8 mouse cellular contexts compared by ENCODE assay signal in the genomic region with DNA sequence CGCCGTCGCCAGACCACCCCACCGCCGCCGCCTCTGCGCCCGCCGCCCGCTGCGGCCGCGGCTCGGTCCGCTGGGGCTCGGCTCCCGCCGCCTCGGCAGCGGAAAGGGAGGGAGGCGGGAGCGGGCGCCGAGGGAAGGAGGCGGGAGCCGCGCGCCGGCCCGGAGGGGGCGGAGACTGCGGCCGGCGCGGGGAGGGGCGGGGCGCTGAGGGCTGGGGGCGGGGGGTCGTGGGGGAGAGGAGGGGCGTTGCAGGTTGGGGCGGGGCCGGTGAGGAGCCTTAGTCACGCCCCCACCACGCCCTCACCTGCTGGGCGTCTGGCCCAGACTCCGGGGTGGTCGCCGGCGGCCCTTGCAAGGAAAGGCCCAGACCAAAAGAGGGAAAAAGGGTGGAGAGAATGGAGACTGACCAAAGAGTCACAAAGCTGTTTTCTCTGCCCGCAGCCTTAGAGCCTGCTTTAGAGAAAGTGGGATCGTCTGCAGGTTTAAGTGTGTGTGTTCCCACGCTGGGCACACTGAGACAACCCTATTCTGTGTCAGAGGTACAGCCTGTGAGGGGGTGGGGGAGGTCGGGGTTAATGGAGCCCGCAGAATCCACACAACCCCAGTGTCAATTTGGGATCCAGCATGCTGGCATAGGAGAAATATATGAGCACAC. TPM values are rescaled to one million over a fixed set of nuclear protein-coding genes. Genes with fewer than 3 reads are reported as not detected.
DNase-seq lines count a peak whose midpoint lies in the region; ATAC-seq and TF ChIP-seq lines count a peak whose summit lies in the region.

A gene (minus strand): TSS at position 105 of the 655 bp plus-strand sequence.

- peak within 1 kb of the TSS; percentile 69 to 98 for H3K4me3 ChIP-seq in MEL (ENCODE audit: control insufficient read depth in 1 of 2, insufficient read depth in 1 of 2, low read depth in 2 of 2, low read length in 2 of 2)
- peak within 1 kb of the TSS; percentile 81 for H3K4me3 ChIP-seq in intestine, postnatal 0 days (ENCODE audit: low read depth, low read length)
- H3K4me3 ChIP-seq in midbrain, embryonic 16.5 days (ENCODE audit: low read depth, low read length): peak within 1 kb of the TSS; percentile 74

- H3K27me3 ChIP-seq in MEL (ENCODE audit: control insufficient read depth in 1 of 2, insufficient read depth in 2 of 2, low read length in 2 of 2): peaks cover 1 to 3% of the 10 kb centered on the region in 2 experiments; a peak in 2 of 4 replicates
- H3K27me3 ChIP-seq in intestine, postnatal 0 days (replicated peaks; ENCODE audit: control insufficient read depth, insufficient read depth, low read length): no peaks in the 10 kb centered on the region
- no peaks in the 10 kb centered on the region for H3K27me3 ChIP-seq in midbrain, embryonic 16.5 days (ENCODE audit: control insufficient read depth, insufficient read depth, low read depth, low read length)

- peak; percentile 73 for ATAC-seq in granulocyte monocyte progenitor cell, adult 5-6 weeks (replicated peaks; ENCODE audit: poor library complexity, severe bottlenecking)
- ATAC-seq in intestine, postnatal 0 days: peak; percentile 84
- peak; percentile 84 for ATAC-seq in midbrain, embryonic 16.5 days

- H3K27ac ChIP-seq in MEL (ENCODE audit: control insufficient read depth, low read depth, low read length): no peak within 1 kb of the TSS
- peak within 1 kb of the TSS; percentile 91 for H3K27ac ChIP-seq in intestine, postnatal 0 days (ENCODE audit: low read depth, low read length)
- peak within 1 kb of the TSS; percentile 81 for H3K27ac ChIP-seq in midbrain, embryonic 16.5 days (ENCODE audit: low read length)

- peaks cover 17% of the 10 kb centered on the region for H3K79me2 ChIP-seq in MEL (ENCODE audit: control insufficient read depth, insufficient read depth, low read length, poor library complexity)

- H3K36me3 ChIP-seq in MEL (ENCODE audit: control insufficient read depth in 1 of 2, insufficient read depth in 2 of 2, low read length in 2 of 2): peaks cover 0 to 9% of the 10 kb centered on the region in 2 experiments; a peak in 2 of 4 replicates
- no peaks in the 10 kb centered on the region for H3K36me3 ChIP-seq in intestine, postnatal 0 days (ENCODE audit: control insufficient read depth, insufficient read depth)
- no peaks in the 10 kb centered on the region for H3K36me3 ChIP-seq in midbrain, embryonic 16.5 days (ENCODE audit: control insufficient read depth, insufficient read depth, low read length)

- TF ChIP-seq POLR2A in MEL (IDR thresholded peaks at IDR 0.05; ENCODE audit: control insufficient read depth in 1 of 2, insufficient read depth in 1 of 2, low read depth in 1 of 2, low read length in 2 of 2, poor library complexity in 1 of 2): peak; percentile 32 to 67; a peak in 2 of 4 replicates

- no peak for TF ChIP-seq RAD21 in MEL (IDR thresholded peaks at IDR 0.05; ENCODE audit: low read depth, low read length)

- H3K4me2 ChIP-seq in intestine, postnatal 0 days (replicated peaks; ENCODE audit: low read depth): peak within 1 kb of the TSS; percentile 84
- peak within 1 kb of the TSS; percentile 66 for H3K4me2 ChIP-seq in midbrain, embryonic 16.5 days (ENCODE audit: low read length)

- no peak for TF ChIP-seq CTCF in MEL (IDR thresholded peaks at IDR 0.05 in 2 of 3, conservative IDR thresholded peaks at IDR 0.05 in 1 of 3; ENCODE audit: control insufficient read depth in 1 of 3, insufficient read depth in 1 of 3, low read depth in 2 of 3, low read length in 3 of 3, poor library complexity in 1 of 3, severe bottlenecking in 1 of 3)
- no peak for TF ChIP-seq CTCF in intestine, postnatal 0 days (IDR thresholded peaks at IDR 0.05; ENCODE audit: low read depth)

- DNase-seq in 3134 (ENCODE audit: extremely low read depth, insufficient read length, low spot score) (peak; percentile 50), MEL (ENCODE audit: low read depth, low spot score) (peak; percentile 46), liver (peak; percentile 68)
- DNase-seq in cerebellum, postnatal 14 days: peak; percentile 71 to 79
- DNase-seq in thymus, postnatal 25 days: peak; percentile 73

- peak within 1 kb of the TSS; percentile 85 for H3K9ac ChIP-seq in MEL (ENCODE audit: control insufficient read depth, low read depth, low read length, poor library complexity, severe bottlenecking)
- peak within 1 kb of the TSS; percentile 80 for H3K9ac ChIP-seq in intestine, postnatal 0 days (ENCODE audit: low read depth, low read length)
- peak within 1 kb of the TSS; percentile 93 for H3K9ac ChIP-seq in midbrain, embryonic 16.5 days (ENCODE audit: low read depth, low read length)

- WGBS in intestine, postnatal 0 days: 1% methylated on average over 24 of the region's 54 CpGs
- WGBS in midbrain, embryonic 16.5 days: 3% methylated on average over 20 of the region's 54 CpGs

- peaks cover 0 to 13% of the 10 kb centered on the region in 2 experiments; a peak in 2 of 4 replicates for H3K4me1 ChIP-seq in MEL (ENCODE audit: control insufficient read depth in 1 of 2, insufficient read depth in 2 of 2, low read length in 2 of 2)
- H3K4me1 ChIP-seq in intestine, postnatal 0 days (replicated peaks; ENCODE audit: control insufficient read depth, insufficient read depth, low read length): peaks cover 3% of the 10 kb centered on the region; the same call in 1 of the 2 replicates
- peaks cover 15% of the 10 kb centered on the region for H3K4me1 ChIP-seq in midbrain, embryonic 16.5 days (ENCODE audit: control insufficient read depth, insufficient read depth, low read length)

- no peaks in the 10 kb centered on the region for H3K9me3 ChIP-seq in MEL (replicated peaks; ENCODE audit: insufficient read depth, low read length)
- H3K9me3 ChIP-seq in intestine, postnatal 0 days (ENCODE audit: control insufficient read depth): no peaks in the 10 kb centered on the region
- no peaks in the 10 kb centered on the region for H3K9me3 ChIP-seq in midbrain, embryonic 16.5 days (replicated peaks; ENCODE audit: control insufficient read depth, low read length, poor library complexity, severe bottlenecking)

- no peak for TF ChIP-seq EP300 in MEL (IDR thresholded peaks at IDR 0.05; ENCODE audit: low read depth in 1 of 2, low read length in 2 of 2)

TF ChIP-seq in MEL, 35 proteins besides CTCF, POLR2A, EP300 and RAD21:
- TF ChIP-seq GABPA (IDR thresholded peaks at IDR 0.05; ENCODE audit: low read depth, low read length) (no peak), BHLHE40 (IDR thresholded peaks at IDR 0.05; ENCODE audit: borderline replicate concordance, low read depth, low read length) (no peak), GATA1 (IDR thresholded peaks at IDR 0.05; ENCODE audit: low read depth, low read length) (no peak), MAZ (IDR thresholded peaks at IDR 0.05; ENCODE audit: low read depth, low read length) (peak; percentile 19; the same call in 1 of the 2 replicates), MAX (IDR thresholded peaks at IDR 0.05; ENCODE audit: low read length) (no peak), CHD1 (IDR thresholded peaks at IDR 0.05; ENCODE audit: low read depth, low read length) (no peak), HCFC1 (IDR thresholded peaks at IDR 0.05; ENCODE audit: low read depth, low read length) (no peak), ETS1 (IDR thresholded peaks at IDR 0.05; ENCODE audit: low read depth, low read length) (no peak), RCOR1 (IDR thresholded peaks at IDR 0.05; ENCODE audit: low read depth, low read length) (no peak), SIN3A (IDR thresholded peaks at IDR 0.05; ENCODE audit: low read length) (no peak), NELFE (IDR thresholded peaks at IDR 0.05; ENCODE audit: low read depth, low read length) (peak; percentile 40; the same call in 1 of the 2 replicates)
TF ChIP-seq in MEL: peak in this region for 2.

RNA-seq across cellular contexts. Expression of the gene that starts here (rescaled TPM):
- total RNA-seq in MEL (2012; rRNA removed): 6.4 and 6.5 TPM in 2 replicates
- polyA plus RNA-seq in MEL (2012; ENCODE audit: insufficient read depth in 1 of 2, insufficient read length in 2 of 2, low read depth in 1 of 2, low replicate concordance in 2 of 2, missing spikeins in 1 of 2): 10 to 100 TPM; 12.0 to 31.1 TPM
- total RNA-seq in granulocyte monocyte progenitor cell, adult 5-6 weeks (2014; fragmentation: Nextera tagmentation): 0.58 and 1.4 TPM in 2 replicates
- 0.31 and 0.90 TPM in 2 replicates for total RNA-seq in granulocyte monocyte progenitor cell, adult 5-6 weeks (2017)
- 5.9 and 6.7 TPM in 2 replicates for polyA plus RNA-seq in intestine, postnatal 0 days (2015; fragmentation: Nextera tagmentation; extraction: Ambion mirVana)
- polyA plus RNA-seq in midbrain, embryonic 16.5 days (2015; fragmentation: Nextera tagmentation; extraction: Ambion mirVana): 2.7 TPM in 2 replicates
